Mouse (Mus musculus) midbrain, embryonic 12.5 days (tissue): ENCODE results near the gene Rangap1. TPM values are rescaled to one million over a fixed set of nuclear protein-coding genes. Genes with fewer than 3 reads are reported as not detected.
"Not testable (repeated sequence)": the region's sequence is repeated elsewhere in the genome, so short reads cannot be mapped to it uniquely, and the experiment has no call there.

Experiments used
- ATAC-seq: fragments of 200-750 bp; cut with Nextera tagmentation; 2 replicates; pipeline ENCODE4 v1.8.0; 2017; ENCODE audit warnings: low read depth, moderate TSS enrichment, moderate library complexity; ENCODE audit not compliant: low FRiP score
- H3K27ac ChIP-seq: fragments of 300-500 bp; sonication (generic); replicated peaks from 2 replicates; pipeline ENCODE4 v1.5.1; 2016; ENCODE audit warnings: mild to moderate bottlenecking
- H3K27me3 ChIP-seq: fragments of 300-500 bp; sonication (generic); 2 replicates; pipeline ENCODE4 v1.6.1; 2016; ENCODE audit warnings: mild to moderate bottlenecking
- H3K36me3 ChIP-seq: fragments of 300-500 bp; sonication (generic); 2 replicates; pipeline ENCODE4 v1.6.1; 2016
- H3K4me1 ChIP-seq: fragments of 300-500 bp; sonication (generic); 2 replicates; pipeline ENCODE4 v1.6.1; 2016
- H3K4me2 ChIP-seq: fragments of 300-500 bp; sonication (generic); replicated peaks from 2 replicates; pipeline ENCODE4 v1.6.1; 2016; ENCODE audit warnings: mild to moderate bottlenecking, moderate library complexity
- H3K4me3 ChIP-seq: fragments of 300-500 bp; sonication (generic); 2 replicates; pipeline ENCODE4 v1.5.1; 2016; ENCODE audit warnings: mild to moderate bottlenecking
- H3K9ac ChIP-seq: fragments of 300-500 bp; sonication (generic); replicated peaks from 2 replicates; pipeline ENCODE4 v1.6.1; 2016; ENCODE audit warnings: mild to moderate bottlenecking, moderate library complexity
- H3K9me3 ChIP-seq: fragments of 300-500 bp; sonication (generic); 2 replicates; pipeline ENCODE4 v1.6.1; 2016; ENCODE audit warnings: mild to moderate bottlenecking
- WGBS: fragments of 180-500 bp; shearing (Covaris S2); methylation state at CpG from one replicate; pipeline ENCODE4 v1.1.7; 2016; 5-methylcytosine and 5-hydroxymethylcytosine counted together
- polyA plus RNA-seq: library from polyadenylated mRNA; unstranded; fragments of >200 nt; fragmentation: Nextera tagmentation; extraction: Ambion mirVana; gene quantifications from 2 replicates; pipeline ENCODE4 v1.2.1, GENCODE M21; 2016

Gene Rangap1
- polyA plus RNA-seq, 1 experiment from 2014 or later = 165 TPM

GRCm38 (mm10) chr15:81765651-81766050 lies 20.3 kb upstream of the Rangap1 start:
- peaks cover 32% of the 10 kb centered on the region for H3K36me3 ChIP-seq
- no peak overlapping the region for H3K4me2 ChIP-seq
- H3K27ac ChIP-seq = no peak overlapping the region
- ATAC-seq = no peak
- no peak overlapping the region for H3K4me3 ChIP-seq
- no peaks in the 10 kb centered on the region for H3K27me3 ChIP-seq
- H3K4me1 ChIP-seq = no peaks in the 10 kb centered on the region
- H3K9me3 ChIP-seq = no peaks in the 10 kb centered on the region
- H3K9ac ChIP-seq = no peak overlapping the region
- WGBS = 95% methylated on average over 9 of the region's 9 CpGs

- Histone ChIP-seq H3K9me3 (no peaks in the 10 kb centered on the region), H3K4me2 (no peak overlapping the region), H3K36me3 (peaks cover 26% of the 10 kb centered on the region), H3K9ac (no peak overlapping the region), H3K4me3 (no peak overlapping the region), H3K27ac (no peak overlapping the region), H3K27me3 (no peaks in the 10 kb centered on the region), H3K4me1 (no peaks in the 10 kb centered on the region)
- 93% methylated on average over 6 of the region's 6 CpGs for WGBS
- no peak for ATAC-seq
Measured at GRCm38 (mm10) chr15:81764573-81764972, 19.2 kb upstream of the Rangap1 start.

GRCm38 (mm10) chr15:81761959-81762358 lies 16.6 kb upstream of the Rangap1 start:
- Histone ChIP-seq H3K4me1 (no peaks in the 10 kb centered on the region), H3K27me3 (no peaks in the 10 kb centered on the region), H3K9me3 (no peaks in the 10 kb centered on the region), H3K4me2 (no peak overlapping the region), H3K36me3 (0 out of 2 replicates have a peak, but pooled peaks cover 11% of the 10 kb centered on the region), H3K4me3 (no peak overlapping the region), H3K27ac (no peak overlapping the region), H3K9ac (no peak overlapping the region)
- 87% methylated on average over 3 of the region's 3 CpGs for WGBS
- ATAC-seq = no peak

- no peak overlapping the region for H3K27ac ChIP-seq
- H3K36me3 ChIP-seq = 0 out of 2 replicates have a peak, but pooled peaks cover 11% of the 10 kb centered on the region
- no peak overlapping the region for H3K4me3 ChIP-seq
- no peaks in the 10 kb centered on the region for H3K27me3 ChIP-seq
- H3K9ac ChIP-seq = no peak overlapping the region
- no peak overlapping the region for H3K4me2 ChIP-seq
- H3K4me1 ChIP-seq = no peaks in the 10 kb centered on the region
- 82% methylated on average over 7 of the region's 7 CpGs for WGBS
- no peaks in the 10 kb centered on the region for H3K9me3 ChIP-seq
- ATAC-seq = no peak
Measured at GRCm38 (mm10) chr15:81761381-81761780, 16.1 kb upstream of the Rangap1 start.

- Histone ChIP-seq H3K9ac (no peak overlapping the region), H3K27me3 (no peaks in the 10 kb centered on the region), H3K36me3 (peaks cover 15% of the 10 kb centered on the region), H3K27ac (no peak overlapping the region), H3K9me3 (no peaks in the 10 kb centered on the region), H3K4me3 (no peak overlapping the region), H3K4me1 (no peaks in the 10 kb centered on the region), H3K4me2 (no peak overlapping the region)
- no peak for ATAC-seq
- WGBS = 90% methylated on average over 5 of the region's 5 CpGs
Measured at GRCm38 (mm10) chr15:81760361-81761079, 15.2 kb upstream of the Rangap1 start.

DNA sequence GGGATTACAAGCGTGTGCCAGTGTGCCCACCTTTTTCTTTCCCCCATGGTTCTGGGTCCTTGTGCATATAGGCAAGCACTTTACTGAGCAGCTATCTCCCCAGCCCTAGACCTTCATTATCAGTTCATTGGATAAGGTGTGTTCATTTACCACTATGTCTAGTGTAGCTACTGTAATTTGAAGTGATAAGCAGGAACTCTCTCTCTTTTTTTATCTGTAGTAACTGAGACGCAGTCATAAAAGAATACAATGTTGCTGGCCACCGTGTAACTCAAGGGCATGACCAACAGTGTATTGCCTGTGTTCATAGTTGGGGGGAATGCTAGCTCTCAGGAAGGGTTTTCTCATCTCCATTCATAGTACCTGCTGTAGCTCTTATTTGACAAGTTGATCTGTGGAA lies 14.2 kb upstream of the Rangap1 start:
- Histone ChIP-seq H3K4me2 (no peak overlapping the region), H3K27ac (no peak overlapping the region), H3K36me3 (peaks cover 24% of the 10 kb centered on the region), H3K9me3 (no peaks in the 10 kb centered on the region), H3K9ac (no peak overlapping the region), H3K4me1 (no peaks in the 10 kb centered on the region), H3K4me3 (no peak overlapping the region), H3K27me3 (no peaks in the 10 kb centered on the region)
- 93% methylated on average over 3 of the region's 3 CpGs for WGBS
- ATAC-seq = no peak

- no peak for ATAC-seq
- Histone ChIP-seq H3K9me3 (no peaks in the 10 kb centered on the region), H3K27me3 (no peaks in the 10 kb centered on the region), H3K9ac (no peak overlapping the region), H3K4me2 (no peak overlapping the region), H3K36me3 (peaks cover 24% of the 10 kb centered on the region), H3K27ac (no peak overlapping the region), H3K4me3 (no peak overlapping the region), H3K4me1 (no peaks in the 10 kb centered on the region)
- WGBS = 96% methylated on average over 5 of the region's 5 CpGs
Measured at GRCm38 (mm10) chr15:81758701-81759100, 13.4 kb upstream of the Rangap1 start.

DNA sequence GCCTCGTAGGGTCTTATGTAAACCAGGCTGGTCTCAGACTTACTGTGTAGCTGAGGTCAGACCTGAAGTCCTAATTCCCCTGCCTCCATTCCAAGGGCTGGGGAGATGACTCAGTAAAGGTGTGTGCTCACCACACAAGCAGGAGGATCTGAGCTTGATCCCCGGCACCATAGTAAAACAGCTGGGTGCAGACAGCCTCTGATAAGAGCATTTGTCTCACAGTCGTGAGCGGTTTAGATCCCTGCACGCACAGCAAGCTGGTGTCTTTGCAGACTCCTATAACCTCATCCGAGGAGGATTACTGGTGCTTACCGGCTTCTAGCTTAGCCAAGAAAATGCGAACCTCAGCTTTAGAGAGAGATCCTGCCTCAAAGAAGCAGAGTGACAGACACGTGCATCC lies 8.3 kb upstream of the Rangap1 start:
- H3K27me3 ChIP-seq = no peaks in the 10 kb centered on the region
- no peak overlapping the region for H3K4me2 ChIP-seq
- no peak overlapping the region for H3K9ac ChIP-seq
- no peaks in the 10 kb centered on the region for H3K4me1 ChIP-seq
- H3K4me3 ChIP-seq = no peak overlapping the region
- 96% methylated on average over 9 of the region's 9 CpGs for WGBS
- peaks cover 12% of the 10 kb centered on the region for H3K36me3 ChIP-seq
- ATAC-seq = no peak
- no peak overlapping the region for H3K27ac ChIP-seq
- H3K9me3 ChIP-seq = no peaks in the 10 kb centered on the region

- no peaks in the 10 kb centered on the region for H3K27me3 ChIP-seq
- peaks cover under 1% of the 10 kb centered on the region for H3K36me3 ChIP-seq
- no peak overlapping the region for H3K4me2 ChIP-seq
- H3K4me3 ChIP-seq = no peak overlapping the region
- no peaks in the 10 kb centered on the region for H3K9me3 ChIP-seq
- WGBS = 61% methylated on average over 14 of the region's 14 CpGs
- peaks cover 12% of the 10 kb centered on the region for H3K4me1 ChIP-seq
- ATAC-seq = no peak
- H3K27ac ChIP-seq = no peak overlapping the region
- no peak overlapping the region for H3K9ac ChIP-seq
Measured at GRCm38 (mm10) chr15:81749742-81750141, 4.4 kb upstream of the Rangap1 start.

DNA sequence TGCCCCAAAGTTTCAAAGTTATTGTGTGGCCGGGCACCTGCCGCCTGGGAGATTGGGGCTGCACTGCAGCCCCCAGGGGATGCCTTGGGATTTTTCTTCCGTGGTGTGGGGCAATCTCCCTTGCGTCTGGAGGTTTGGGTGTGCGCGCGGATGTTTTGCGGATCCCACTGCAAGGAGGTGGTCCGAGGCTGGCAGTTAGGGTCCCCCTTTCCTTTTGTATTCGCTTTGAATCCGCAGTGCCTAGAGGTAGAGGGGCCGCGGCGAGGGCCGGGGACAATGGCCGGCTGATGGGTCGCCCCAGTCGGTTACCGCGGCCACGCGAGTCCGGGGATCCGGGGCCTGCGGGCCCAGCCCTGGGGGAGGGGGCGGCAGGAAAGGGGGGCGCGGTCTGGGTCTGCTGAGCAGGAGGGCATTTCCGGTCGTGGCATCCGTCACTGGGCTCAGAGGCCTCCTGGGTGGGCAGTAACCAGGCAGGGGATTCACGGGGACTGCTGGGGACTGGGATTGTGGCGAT lies 328 bp upstream of the Rangap1 start:
- peak; percentile 86 for ATAC-seq
- WGBS = under 1% methylated on average over 32 of the region's 33 CpGs

GRCm38 (mm10) chr15:81742368-81742767 lies 3.0 kb downstream of the Rangap1 start:
- not testable (repeated sequence) for H3K27ac ChIP-seq, H3K4me3 ChIP-seq, H3K4me2 ChIP-seq, ATAC-seq, H3K36me3 ChIP-seq, H3K9ac ChIP-seq, H3K27me3 ChIP-seq, H3K9me3 ChIP-seq
- H3K4me1 ChIP-seq = peaks cover 16% of the 10 kb centered on the region
- 35% methylated on average over 2 of the region's 2 CpGs for WGBS

More for the DNA sequence above, 328 bp upstream of the Rangap1 start:
- Histone ChIP-seq H3K4me3 (peak overlapping the region; percentile 87), H3K27ac (peak overlapping the region; percentile 93), H3K36me3 (no peaks in the 10 kb centered on the region), H3K9me3 (no peaks in the 10 kb centered on the region), H3K4me2 (peak overlapping the region; percentile 80), H3K9ac (peak overlapping the region; percentile 91), H3K27me3 (no peaks in the 10 kb centered on the region), H3K4me1 (peaks cover 16% of the 10 kb centered on the region)

DNA sequence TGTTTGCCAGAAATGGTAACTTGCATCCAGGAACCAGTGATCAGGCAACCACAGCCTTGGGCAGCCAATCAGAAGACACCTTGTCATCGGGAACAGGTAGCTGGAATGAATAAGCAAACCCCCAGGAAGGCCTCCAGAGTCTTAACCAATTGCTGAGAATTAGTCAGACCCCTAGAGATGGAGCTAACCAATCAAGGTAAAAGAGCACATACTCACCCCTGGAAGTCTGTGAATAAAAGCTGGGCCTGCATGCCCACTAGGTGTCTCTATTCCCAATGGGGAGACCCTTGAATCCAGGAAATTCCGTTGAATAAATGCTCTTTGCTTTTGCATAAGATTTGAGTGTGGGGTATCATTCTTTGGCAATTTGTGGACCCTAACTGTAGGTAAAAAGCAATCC lies 5.4 kb downstream of the Rangap1 start:
- 13% methylated on average over 2 of the region's 2 CpGs for WGBS
- H3K9me3 ChIP-seq = no peaks in the 10 kb centered on the region
- no peak for ATAC-seq

More for the DNA sequence above, 5.4 kb downstream of the Rangap1 start:
- Histone ChIP-seq H3K4me1 (peaks cover 4% of the 10 kb centered on the region), H3K27ac (no peak overlapping the region), H3K36me3 (no peaks in the 10 kb centered on the region), H3K4me2 (no peak overlapping the region), H3K27me3 (no peaks in the 10 kb centered on the region), H3K4me3 (no peak overlapping the region), H3K9ac (no peak overlapping the region)
